Mouse (Mus musculus): ENCODE results near the gene Zfp1.

- TF ChIP-seq POLR2A (IDR thresholded peaks at IDR 0.05; ENCODE audit: insufficient read length, low read depth) (no peak), CEBPB (IDR thresholded peaks at IDR 0.05; ENCODE audit: insufficient read depth, poor library complexity, severe bottlenecking) (no peak), MYOG (IDR thresholded peaks at IDR 0.05; ENCODE audit: control insufficient read depth in 1 of 3, insufficient read depth in 1 of 3, insufficient read length in 2 of 3, low read depth in 2 of 3) (no peak), TCF12 (IDR thresholded peaks at IDR 0.05; ENCODE audit: insufficient read depth, poor library complexity, severe bottlenecking) (no peak), TCF3 (IDR thresholded peaks at IDR 0.05; ENCODE audit: insufficient read length, low read depth) (no peak)
Observed at GRCm38 (mm10) chr8:111666751-111667150, 23.6 kb downstream of the Zfp1 start.
